Mouse (Mus musculus) heart, postnatal 0 days (tissue): ENCODE results near the gene Phactr1. TPM values are rescaled to one million over a fixed set of nuclear protein-coding genes. Genes with fewer than 3 reads are reported as not detected.

Experiments used
- ATAC-seq: fragments of 200-750 bp; cut with Nextera tagmentation; 2 replicates; pipeline ENCODE4 v1.8.0; 2017; ENCODE audit warnings: low read depth, moderate number of reproducible peaks, moderate library complexity; ENCODE audit not compliant: insufficient read depth
- DNase-seq: peaks from one replicate; pipeline ENCODE4 v3.0.0-alpha.2; 2016; ENCODE audit warnings: low spot score
- H3K27ac ChIP-seq: fragments of 300-500 bp; sonication (generic); 2 replicates; pipeline ENCODE4 v1.5.1; 2014; ENCODE audit warnings: low read depth, mild to moderate bottlenecking
- H3K27me3 ChIP-seq: fragments of 300-500 bp; sonication (generic); 2 replicates; pipeline ENCODE4 v1.6.1; 2014; ENCODE audit warnings: low read length, mixed read lengths; ENCODE audit not compliant: control insufficient read depth, insufficient read depth
- H3K36me3 ChIP-seq: fragments of 300-500 bp; sonication (generic); replicated peaks from 2 replicates; pipeline ENCODE4 v1.6.1; 2014; ENCODE audit warnings: low read length, mixed read lengths; ENCODE audit not compliant: control insufficient read depth, insufficient read depth
- H3K4me1 ChIP-seq: fragments of 300-500 bp; sonication (generic); 2 replicates; pipeline ENCODE4 v1.6.1; 2014; ENCODE audit warnings: antibody characterized with exemption; ENCODE audit not compliant: control insufficient read depth, insufficient read depth
- H3K4me2 ChIP-seq: fragments of 300-500 bp; sonication (generic); 2 replicates; pipeline ENCODE4 v1.6.1; 2014; ENCODE audit warnings: low read depth, mild to moderate bottlenecking, low read length, moderate library complexity
- H3K4me3 ChIP-seq: fragments of 300-500 bp; sonication (generic); 2 replicates; pipeline ENCODE4 v1.5.1; 2014; ENCODE audit warnings: low read depth, low read length
- H3K9ac ChIP-seq: fragments of 300-500 bp; sonication (generic); replicated peaks from 2 replicates; pipeline ENCODE4 v1.6.1; 2014; ENCODE audit warnings: low read depth, low read length, mixed read lengths
- H3K9me3 ChIP-seq: fragments of 300-500 bp; sonication (generic); replicated peaks from 2 replicates; pipeline ENCODE4 v1.6.1; 2016; ENCODE audit warnings: low read length; ENCODE audit not compliant: control insufficient read depth
- CTCF ChIP-seq: IDR thresholded peaks from 2 replicates; pipeline ENCODE4 v1.5.1; 2016; ENCODE audit warnings: antibody characterized with exemption, control low read depth, low read depth
- EP300 ChIP-seq: IDR thresholded peaks from 2 replicates; pipeline ENCODE4 v1.6.1; 2016; ENCODE audit warnings: antibody characterized with exemption, low read depth
- whole genome bisulfite sequencing: fragments of 180-500 bp; shearing (Covaris S2); extraction: QIAGEN DNeasy Blood & Tissue Kit; methylation state at CpG from one replicate; pipeline ENCODE4 v1.1.7; 2014; 5-methylcytosine and 5-hydroxymethylcytosine counted together
- polyA plus RNA-seq: library from polyadenylated mRNA; unstranded; fragments of >200 nt; fragmentation: Nextera tagmentation; extraction: Ambion mirVana; gene quantifications from 2 replicates; pipeline ENCODE4 v1.2.1, GENCODE M21; 2015
- total RNA-seq: library from RNA; depleted of rRNA; stranded (reverse); fragments of >200 nt; gene quantifications from 2 replicates; pipeline ENCODE4 v1.2.3, GENCODE M21; 2014; ENCODE audit warnings: low replicate concordance

The Phactr1 gene
- total and polyA plus RNA-seq, 2 experiments from 2014 or later: 1.6 to 4.8 TPM

DNA sequence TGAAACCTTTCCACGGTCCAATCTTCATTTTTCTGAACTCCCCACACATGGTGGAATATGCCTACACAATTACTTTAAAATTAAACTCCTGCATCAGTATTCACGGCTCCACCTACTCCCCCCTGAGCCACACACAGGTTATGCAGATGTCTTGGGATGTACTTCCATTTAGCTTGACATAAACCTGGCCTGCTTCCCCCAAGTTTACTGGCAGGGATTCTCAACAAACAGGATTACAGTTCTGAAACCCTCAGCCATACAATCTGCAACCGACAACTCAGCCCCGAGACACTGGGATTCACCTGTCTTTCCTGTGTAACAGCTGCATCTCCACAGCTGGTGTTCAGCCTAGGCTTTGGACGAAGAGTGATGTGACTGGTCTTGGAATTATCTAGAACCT, 210.2 kb downstream of the Phactr1 start:
- Histone ChIP-seq H3K36me3 (no peaks in the 10 kb centered on the region), H3K4me2 (no peak overlapping the region), H3K9me3 (no peaks in the 10 kb centered on the region), H3K27me3 (no peaks in the 10 kb centered on the region), H3K4me1 (no peaks in the 10 kb centered on the region), H3K27ac (no peak overlapping the region), H3K9ac (no peak overlapping the region), H3K4me3 (no peak overlapping the region)
- DNase-seq (no peak), ATAC-seq (no peak)
- no peak for TF ChIP-seq CTCF
- TF ChIP-seq EP300: no peak
- WGBS: 64% methylated on average over 5 of the region's 5 CpGs

DNA sequence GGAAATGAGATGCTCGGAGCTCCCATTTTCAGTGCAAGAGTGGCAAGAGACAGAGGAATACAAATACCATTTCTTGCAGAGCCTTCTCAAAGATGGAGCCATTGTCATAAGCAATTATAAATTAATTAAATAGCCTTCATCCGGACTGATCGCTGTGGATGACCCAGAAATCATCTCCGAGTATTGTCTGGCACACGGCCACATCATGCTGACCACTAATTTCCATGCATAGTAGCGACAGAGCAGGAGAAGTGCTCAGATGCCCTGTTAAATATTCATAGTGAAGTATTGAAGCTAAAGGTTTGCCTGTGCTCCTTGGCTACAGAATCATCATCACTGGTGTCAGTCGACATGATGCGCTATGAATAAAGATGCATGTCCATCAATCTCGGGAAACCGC, 213.6 kb downstream of the Phactr1 start:
- Histone ChIP-seq H3K27me3 (no peaks in the 10 kb centered on the region), H3K9ac (no peak overlapping the region), H3K4me3 (no peak overlapping the region), H3K4me2 (no peak overlapping the region), H3K27ac (no peak overlapping the region), H3K36me3 (no peaks in the 10 kb centered on the region), H3K9me3 (no peaks in the 10 kb centered on the region), H3K4me1 (no peaks in the 10 kb centered on the region)
- WGBS: 89% methylated on average over 10 of the region's 10 CpGs
- ATAC-seq (no peak), DNase-seq (no peak)
- TF ChIP-seq CTCF (no peak), EP300 (no peak)

DNA sequence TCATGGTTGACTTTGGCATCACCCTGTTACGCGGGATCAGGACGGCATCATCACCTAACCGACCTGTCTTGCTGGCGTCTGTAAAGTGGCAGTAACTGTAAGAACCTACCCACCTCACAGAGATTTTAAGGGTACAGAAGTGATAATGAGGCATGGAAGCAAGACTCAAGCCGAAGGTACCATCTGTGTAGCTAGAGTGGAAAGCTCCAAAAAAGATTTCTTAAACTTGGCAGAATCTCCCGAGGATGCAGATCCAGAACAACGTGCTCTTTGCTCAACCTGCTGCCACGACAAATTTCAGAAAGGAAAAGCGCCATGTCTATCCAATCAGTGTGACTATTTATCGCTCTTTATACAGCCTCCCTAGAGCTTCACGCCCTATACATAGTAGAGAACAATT, 214.2 kb downstream of the Phactr1 start:
- no peak overlapping the region for H3K4me3 ChIP-seq
- ATAC-seq: no peak
- no peaks in the 10 kb centered on the region for H3K27me3 ChIP-seq
- no peaks in the 10 kb centered on the region for H3K36me3 ChIP-seq
- no peak overlapping the region for H3K9ac ChIP-seq
- TF ChIP-seq CTCF (no peak), EP300 (no peak)
- no peak overlapping the region for H3K4me2 ChIP-seq
- H3K27ac ChIP-seq: no peak overlapping the region
- H3K4me1 ChIP-seq: no peaks in the 10 kb centered on the region
- DNase-seq: no peak
- 87% methylated on average over 12 of the region's 12 CpGs for WGBS
- H3K9me3 ChIP-seq: no peaks in the 10 kb centered on the region

- DNase-seq: no peak
- no peaks in the 10 kb centered on the region for H3K36me3 ChIP-seq
- no peak overlapping the region for H3K27ac ChIP-seq
- no peak overlapping the region for H3K4me2 ChIP-seq
- no peak for ATAC-seq
- TF ChIP-seq CTCF (no peak), EP300 (no peak)
- H3K9me3 ChIP-seq: no peaks in the 10 kb centered on the region
- no peaks in the 10 kb centered on the region for H3K27me3 ChIP-seq
- H3K4me3 ChIP-seq: no peak overlapping the region
- H3K4me1 ChIP-seq: no peaks in the 10 kb centered on the region
- H3K9ac ChIP-seq: no peak overlapping the region
- 65% methylated on average over 3 of the region's 3 CpGs for WGBS
These were observed 215.6 kb downstream of the Phactr1 start for GRCm38 (mm10) chr13:42895980-42896379.

- Histone ChIP-seq H3K4me2 (no peak overlapping the region), H3K9me3 (no peaks in the 10 kb centered on the region), H3K27me3 (no peaks in the 10 kb centered on the region), H3K4me3 (no peak overlapping the region), H3K4me1 (no peaks in the 10 kb centered on the region), H3K27ac (no peak overlapping the region), H3K36me3 (no peaks in the 10 kb centered on the region), H3K9ac (no peak overlapping the region)
- DNase-seq (no peak), ATAC-seq (no peak)
- WGBS: 57% methylated on average over 3 of the region's 3 CpGs
- no peak for TF ChIP-seq EP300
These were observed 219.2 kb downstream of the Phactr1 start for GRCm38 (mm10) chr13:42899611-42900010.

DNA sequence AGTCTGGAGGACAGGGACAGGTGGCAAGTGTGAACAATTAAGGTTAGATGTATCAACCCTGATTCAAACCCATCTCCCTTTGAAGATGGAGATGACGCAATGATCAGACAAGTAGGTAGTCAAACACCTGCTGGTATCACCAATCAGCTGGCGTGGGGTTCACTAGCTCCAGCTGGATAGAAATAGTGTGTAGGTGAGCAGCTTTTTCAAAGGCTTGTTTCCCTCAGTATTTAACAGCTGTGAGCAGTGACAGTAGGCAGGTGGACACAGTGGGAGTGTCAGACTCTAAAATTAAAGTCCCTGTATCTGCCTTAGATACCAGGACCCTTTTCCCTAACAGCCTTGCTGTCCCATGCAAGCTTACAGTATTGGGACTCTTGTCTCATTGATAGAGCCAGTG, 221.4 kb downstream of the Phactr1 start:
- Histone ChIP-seq H3K9ac (no peak overlapping the region), H3K27me3 (no peaks in the 10 kb centered on the region), H3K27ac (no peak overlapping the region), H3K9me3 (no peaks in the 10 kb centered on the region), H3K4me1 (peaks cover 11% of the 10 kb centered on the region), H3K36me3 (no peaks in the 10 kb centered on the region), H3K4me2 (no peak overlapping the region), H3K4me3 (no peak overlapping the region)
- TF ChIP-seq CTCF (no peak), EP300 (no peak)
- ATAC-seq (no peak), DNase-seq (no peak)
- 86% methylated on average over 2 of the region's 2 CpGs for WGBS
